Mouse (Mus musculus) gastrocnemius, postnatal 10 days (tissue): ENCODE data around the gene H2-M10.6. TPM values are rescaled to one million over a fixed set of nuclear protein-coding genes. Genes with fewer than 3 reads are reported as not detected.
A peak's percentile ranks its signal among the peaks of the same experiment; 100 is the strongest.
"Not testable (repeated sequence)": the region's sequence is repeated elsewhere in the genome, so short reads cannot be mapped to it uniquely, and the experiment has no call there.

ENCODE experiments used
- DNase-seq: peaks from one replicate; pipeline ENCODE4 v3.0.0; 2021; ENCODE audit warnings: mixed read lengths
- long read RNA-seq, 2 experiments: library from polyadenylated mRNA; stranded (forward); transcript quantifications; one replicate each; pipeline ENCODE4 v2.0.0; 2021
- total RNA-seq, 2 experiments: library from RNA; stranded (reverse); gene quantifications; 2 replicates each; pipeline ENCODE4 v1.2.3; 2021

The H2-M10.6 gene
- not detected for total RNA-seq
- long read RNA-seq, experiment 1 = 0 reads
- long read RNA-seq, experiment 2 = 0 reads

- DNase-seq = no peak
These were observed at the start of gene H2-M10.6 for GRCm38 (mm10) chr17:36811871-36812270. Gene H2-M10.6, plus strand, starts transcription at chr17:36812171.

- DNase-seq = no peak
These were observed 48.2 kb upstream of the H2-M10.6 start for GRCm38 (mm10) chr17:36763816-36764215.

GRCm38 (mm10) chr17:36764244-36764643 lies 47.7 kb upstream of the H2-M10.6 start:
- peak; percentile 14 for DNase-seq

GRCm38 (mm10) chr17:36765403-36765802 lies 46.6 kb upstream of the H2-M10.6 start:
- DNase-seq = not testable (repeated sequence)

- DNase-seq = not testable (repeated sequence)
These were observed 39.4 kb upstream of the H2-M10.6 start, which contains the start of gene H2-M10.5 for GRCm38 (mm10) chr17:36772610-36773009. Gene H2-M10.5, plus strand, starts transcription at chr17:36772910.

GRCm38 (mm10) chr17:36781533-36781932 lies 30.4 kb upstream of the H2-M10.6 start:
- DNase-seq = no peak

GRCm38 (mm10) chr17:36786483-36786886 lies 25.5 kb upstream of the H2-M10.6 start:
- DNase-seq = not testable (repeated sequence)

- no peak for DNase-seq
These were observed 23.6 kb upstream of the H2-M10.6 start for GRCm38 (mm10) chr17:36788351-36788750.

- DNase-seq = peak; percentile 62
These were observed 23.2 kb upstream of the H2-M10.6 start for GRCm38 (mm10) chr17:36788801-36789200.

GRCm38 (mm10) chr17:36799493-36799892 lies 12.5 kb upstream of the H2-M10.6 start:
- no peak for DNase-seq

- DNase-seq = not testable (repeated sequence)
These were observed 12.0 kb upstream of the H2-M10.6 start for GRCm38 (mm10) chr17:36799921-36800462.

- DNase-seq = peak; percentile 36
These were observed 12.0 kb downstream of the H2-M10.6 start for GRCm38 (mm10) chr17:36824005-36824404.

GRCm38 (mm10) chr17:36825525-36825924 lies 13.6 kb downstream of the H2-M10.6 start:
- DNase-seq = no peak

- peak; percentile 87 for DNase-seq
These were observed 14.0 kb downstream of the H2-M10.6 start for GRCm38 (mm10) chr17:36826002-36826401.

- DNase-seq = no peak
These were observed 16.5 kb downstream of the H2-M10.6 start for GRCm38 (mm10) chr17:36828488-36828887.

GRCm38 (mm10) chr17:36830470-36830869 lies 18.5 kb downstream of the H2-M10.6 start:
- DNase-seq = no peak

GRCm38 (mm10) chr17:36832694-36833093 lies 20.7 kb downstream of the H2-M10.6 start:
- DNase-seq = no peak

- peak; percentile 48 for DNase-seq
These were observed 23.8 kb downstream of the H2-M10.6 start for GRCm38 (mm10) chr17:36835591-36836426.

- DNase-seq = no peak
These were observed 24.4 kb downstream of the H2-M10.6 start for GRCm38 (mm10) chr17:36836427-36836812.

- DNase-seq = peak; percentile 95
These were observed 25.1 kb downstream of the H2-M10.6 start, which contains the start of gene Trim26 for GRCm38 (mm10) chr17:36836874-36837647. Gene Trim26, plus strand, starts transcription at chr17:36837134.

- no peak for DNase-seq
These were observed 27.0 kb downstream of the H2-M10.6 start for GRCm38 (mm10) chr17:36839001-36839400.

- no peak for DNase-seq
These were observed 28.0 kb downstream of the H2-M10.6 start for GRCm38 (mm10) chr17:36839931-36840330.
